Mouse (Mus musculus): Measurements from ENCODE around the gene Celf2. TPM values are rescaled to one million over a fixed set of nuclear protein-coding genes. Genes with fewer than 3 reads are reported as not detected.
A peak's percentile ranks its signal among the peaks of the same experiment; 100 is the strongest.
"Not testable (repeated sequence)": the region's sequence is repeated elsewhere in the genome, so short reads cannot be mapped to it uniquely, and the experiment has no call there.

Gene Celf2
- polyA plus RNA-seq, 1 experiment from 2014 or later, result 131 TPM

- no peak overlapping the region for H3K27ac ChIP-seq (replicated peaks)
- 43% methylated on average over 3 of the region's 3 CpGs for WGBS
- no peaks in the 10 kb centered on the region for H3K36me3 ChIP-seq
Observed at GRCm38 (mm10) chr2:7311776-7312175, 197.6 kb downstream of the Celf2 start.

GRCm38 (mm10) chr2:7310840-7311182 lies 198.6 kb downstream of the Celf2 start:
- no peak overlapping the region for H3K9ac ChIP-seq (replicated peaks)
- H3K4me1 ChIP-seq, result peaks cover 37% of the 10 kb centered on the region
- WGBS, result 68% methylated on average over 2 of the region's 2 CpGs
- no peak overlapping the region for H3K27ac ChIP-seq (replicated peaks)
- no peak overlapping the region for H3K4me3 ChIP-seq
- H3K4me2 ChIP-seq (replicated peaks), result no peak overlapping the region
- no peaks in the 10 kb centered on the region for H3K36me3 ChIP-seq
- ATAC-seq (ENCODE audit: low FRiP score, low read depth), result peak; percentile 10; the same call in 1 of the 2 replicates
- H3K9me3 ChIP-seq, result no peaks in the 10 kb centered on the region
- peaks cover 7% of the 10 kb centered on the region for H3K27me3 ChIP-seq

More at GRCm38 (mm10) chr2:7311776-7312175, 197.6 kb downstream of the Celf2 start:
- Histone ChIP-seq H3K4me1 (peaks cover 38% of the 10 kb centered on the region), H3K9ac (replicated peaks) (no peak overlapping the region), H3K9me3 (no peaks in the 10 kb centered on the region), H3K4me2 (replicated peaks) (no peak overlapping the region), H3K4me3 (no peak overlapping the region), H3K27me3 (peaks cover 7% of the 10 kb centered on the region)
- ATAC-seq (ENCODE audit: low FRiP score, low read depth), result no peak

- Histone ChIP-seq H3K27ac (replicated peaks) (peak overlapping the region; percentile 49; the same call in 1 of the 2 replicates), H3K27me3 (peaks cover 7% of the 10 kb centered on the region), H3K36me3 (no peaks in the 10 kb centered on the region), H3K9me3 (no peaks in the 10 kb centered on the region), H3K4me3 (no peak overlapping the region), H3K4me1 (peaks cover 37% of the 10 kb centered on the region), H3K4me2 (replicated peaks) (peak overlapping the region; percentile 21), H3K9ac (replicated peaks) (no peak overlapping the region)
- ATAC-seq (ENCODE audit: low FRiP score, low read depth), result peak; percentile 87
- 16% methylated on average over 2 of the region's 2 CpGs for WGBS
Observed at GRCm38 (mm10) chr2:7310129-7310839, 199.1 kb downstream of the Celf2 start.

- Histone ChIP-seq H3K9ac (replicated peaks) (no peak overlapping the region), H3K27ac (replicated peaks) (peak overlapping the region; percentile 66), H3K4me3 (no peak overlapping the region), H3K4me2 (replicated peaks) (no peak overlapping the region), H3K9me3 (no peaks in the 10 kb centered on the region), H3K27me3 (peaks cover 7% of the 10 kb centered on the region), H3K36me3 (no peaks in the 10 kb centered on the region), H3K4me1 (peaks cover 37% of the 10 kb centered on the region)
- 21% methylated on average over 1 of the region's 1 CpGs for WGBS
- 0 out of 2 replicates have a peak, but pooled peaks have one; percentile 20 for ATAC-seq (ENCODE audit: low FRiP score, low read depth)
Observed at GRCm38 (mm10) chr2:7309324-7309723, 200.0 kb downstream of the Celf2 start.

GRCm38 (mm10) chr2:7308731-7309130 lies 200.6 kb downstream of the Celf2 start:
- peaks cover 37% of the 10 kb centered on the region for H3K4me1 ChIP-seq
- peak overlapping the region; percentile 66 for H3K27ac ChIP-seq (replicated peaks)
- no peak overlapping the region for H3K4me3 ChIP-seq
- ATAC-seq (ENCODE audit: low FRiP score, low read depth), result no peak
- H3K9me3 ChIP-seq, result no peaks in the 10 kb centered on the region
- 38% methylated on average over 1 of the region's 1 CpGs for WGBS
- peaks cover 7% of the 10 kb centered on the region for H3K27me3 ChIP-seq
- H3K4me2 ChIP-seq (replicated peaks), result no peak overlapping the region
- H3K36me3 ChIP-seq, result no peaks in the 10 kb centered on the region
- no peak overlapping the region for H3K9ac ChIP-seq (replicated peaks)

- WGBS, result 80% methylated on average over 3 of the region's 3 CpGs
- Histone ChIP-seq H3K4me2 (replicated peaks) (no peak overlapping the region), H3K27me3 (no peaks in the 10 kb centered on the region), H3K4me3 (no peak overlapping the region), H3K27ac (replicated peaks) (no peak overlapping the region), H3K9me3 (no peaks in the 10 kb centered on the region), H3K9ac (replicated peaks) (no peak overlapping the region), H3K36me3 (no peaks in the 10 kb centered on the region), H3K4me1 (no peaks in the 10 kb centered on the region)
- no peak for ATAC-seq (ENCODE audit: low FRiP score, low read depth)
Observed at GRCm38 (mm10) chr2:7287434-7287833, 221.9 kb downstream of the Celf2 start.

GRCm38 (mm10) chr2:7273214-7273613 lies 236.1 kb downstream of the Celf2 start:
- no peak overlapping the region for H3K27ac ChIP-seq (replicated peaks)
- no peaks in the 10 kb centered on the region for H3K9me3 ChIP-seq
- H3K36me3 ChIP-seq, result no peaks in the 10 kb centered on the region
- no peaks in the 10 kb centered on the region for H3K4me1 ChIP-seq
- 76% methylated on average over 4 of the region's 4 CpGs for WGBS
- no peaks in the 10 kb centered on the region for H3K27me3 ChIP-seq
- no peak overlapping the region for H3K4me2 ChIP-seq (replicated peaks)
- ATAC-seq (ENCODE audit: low FRiP score, low read depth), result no peak
- no peak overlapping the region for H3K4me3 ChIP-seq
- no peak overlapping the region for H3K9ac ChIP-seq (replicated peaks)

GRCm38 (mm10) chr2:7270051-7270450 lies 239.3 kb downstream of the Celf2 start:
- Histone ChIP-seq H3K27me3 (no peaks in the 10 kb centered on the region), H3K4me2 (replicated peaks) (no peak overlapping the region), H3K4me1 (no peaks in the 10 kb centered on the region), H3K4me3 (no peak overlapping the region), H3K36me3 (no peaks in the 10 kb centered on the region), H3K9ac (replicated peaks) (no peak overlapping the region), H3K27ac (replicated peaks) (no peak overlapping the region), H3K9me3 (no peaks in the 10 kb centered on the region)
- ATAC-seq (ENCODE audit: low FRiP score, low read depth), result no peak
- WGBS, result 83% methylated on average over 7 of the region's 7 CpGs

- ATAC-seq (ENCODE audit: low FRiP score, low read depth), result no peak
- no peak overlapping the region for H3K27ac ChIP-seq (replicated peaks)
- no peaks in the 10 kb centered on the region for H3K36me3 ChIP-seq
- no peaks in the 10 kb centered on the region for H3K9me3 ChIP-seq
- H3K4me2 ChIP-seq (replicated peaks), result no peak overlapping the region
- H3K9ac ChIP-seq (replicated peaks), result no peak overlapping the region
- no peaks in the 10 kb centered on the region for H3K4me1 ChIP-seq
- 87% methylated on average over 4 of the region's 4 CpGs for WGBS
- H3K27me3 ChIP-seq, result no peaks in the 10 kb centered on the region
- H3K4me3 ChIP-seq, result no peak overlapping the region
Observed at GRCm38 (mm10) chr2:7267166-7267565, 242.2 kb downstream of the Celf2 start.

GRCm38 (mm10) chr2:7262668-7263067 lies 246.7 kb downstream of the Celf2 start:
- ATAC-seq (ENCODE audit: low FRiP score, low read depth); H3K9me3 ChIP-seq; H3K36me3 ChIP-seq; H3K27me3 ChIP-seq; H3K4me3 ChIP-seq; H3K9ac ChIP-seq (replicated peaks); H3K27ac ChIP-seq (replicated peaks); H3K4me1 ChIP-seq; H3K4me2 ChIP-seq (replicated peaks): not testable (repeated sequence)

- Histone ChIP-seq H3K36me3 (no peaks in the 10 kb centered on the region), H3K27ac (replicated peaks) (no peak overlapping the region), H3K4me1 (no peaks in the 10 kb centered on the region), H3K27me3 (no peaks in the 10 kb centered on the region), H3K4me3 (no peak overlapping the region), H3K4me2 (replicated peaks) (no peak overlapping the region), H3K9ac (replicated peaks) (no peak overlapping the region), H3K9me3 (no peaks in the 10 kb centered on the region)
- ATAC-seq (ENCODE audit: low FRiP score, low read depth), result no peak
- WGBS, result 81% methylated on average over 4 of the region's 4 CpGs
Observed at GRCm38 (mm10) chr2:7260186-7260585, 249.2 kb downstream of the Celf2 start.

- H3K9me3 ChIP-seq, result no peaks in the 10 kb centered on the region
- no peak for ATAC-seq (ENCODE audit: low FRiP score, low read depth)
- H3K27me3 ChIP-seq, result no peaks in the 10 kb centered on the region
- no peak overlapping the region for H3K9ac ChIP-seq (replicated peaks)
- 84% methylated on average over 4 of the region's 4 CpGs for WGBS
- no peak overlapping the region for H3K27ac ChIP-seq (replicated peaks)
- no peaks in the 10 kb centered on the region for H3K36me3 ChIP-seq
- H3K4me1 ChIP-seq, result no peaks in the 10 kb centered on the region
- no peak overlapping the region for H3K4me3 ChIP-seq
- no peak overlapping the region for H3K4me2 ChIP-seq (replicated peaks)
Observed at GRCm38 (mm10) chr2:7259616-7260015, 249.7 kb downstream of the Celf2 start.

- no peak for ATAC-seq (ENCODE audit: low FRiP score, low read depth)
- Histone ChIP-seq H3K27ac (replicated peaks) (no peak overlapping the region), H3K9ac (replicated peaks) (no peak overlapping the region), H3K4me3 (no peak overlapping the region), H3K36me3 (no peaks in the 10 kb centered on the region), H3K9me3 (no peaks in the 10 kb centered on the region), H3K4me2 (replicated peaks) (no peak overlapping the region), H3K27me3 (no peaks in the 10 kb centered on the region), H3K4me1 (no peaks in the 10 kb centered on the region)
- WGBS, result 90% methylated on average over 1 of the region's 1 CpGs
Observed at GRCm38 (mm10) chr2:7256023-7256422, 253.3 kb downstream of the Celf2 start.

Measured in midbrain, embryonic 12.5 days (tissue).